Mouse (Mus musculus) C2C12 (cell line): ENCODE data around the gene Foxo1. TPM values are rescaled to one million over a fixed set of nuclear protein-coding genes. Genes with fewer than 3 reads are reported as not detected.

Experiments used
- H3K27me3 ChIP-seq: one replicate; pipeline ENCODE4 v1.6.1; 2011; ENCODE audit not compliant: control insufficient read depth, insufficient read depth, insufficient read length
- H3K36me3 ChIP-seq: one replicate; pipeline ENCODE4 v1.6.1; 2011; ENCODE audit not compliant: control insufficient read depth, insufficient read depth
- H3K4me3 ChIP-seq: one replicate; pipeline ENCODE4 v1.5.1; 2011; ENCODE audit warnings: mild to moderate bottlenecking, control low read depth; ENCODE audit not compliant: poor library complexity, insufficient read depth, severe bottlenecking
- H3K79me2 ChIP-seq: one replicate; pipeline ENCODE4 v1.6.1; 2011; ENCODE audit not compliant: control insufficient read depth, insufficient read depth
- H3K79me3 ChIP-seq: one replicate; pipeline ENCODE4 v1.6.1; 2011; ENCODE audit warnings: low read depth, control low read depth
- H3ac ChIP-seq: one replicate; pipeline ENCODE3; 2011; ENCODE audit warnings: low read depth; ENCODE audit not compliant: control insufficient read depth, insufficient read length
- CEBPB ChIP-seq: IDR thresholded peaks from one replicate; pipeline ENCODE4 v1.6.1; 2011; ENCODE audit warnings: low read depth, mild to moderate bottlenecking, control low read depth, moderate library complexity
- CTCF ChIP-seq: IDR thresholded peaks from one replicate; pipeline ENCODE4 v1.5.1; 2011; ENCODE audit not compliant: control insufficient read depth, insufficient read depth, insufficient read length
- FOSL1 ChIP-seq: IDR thresholded peaks from one replicate; pipeline ENCODE4 v1.8.0; 2011; ENCODE audit warnings: mild to moderate bottlenecking, low read length; ENCODE audit not compliant: poor library complexity, insufficient read depth, severe bottlenecking
- MAX ChIP-seq: IDR thresholded peaks from one replicate; pipeline ENCODE4 v1.6.1; 2011; ENCODE audit warnings: mild to moderate bottlenecking, control low read depth
- MYOD1 ChIP-seq: IDR thresholded peaks from one replicate; pipeline ENCODE4 v1.6.1; 2011; ENCODE audit warnings: low read depth; ENCODE audit not compliant: control insufficient read depth, insufficient read length
- MYOG ChIP-seq: IDR thresholded peaks from one replicate; pipeline ENCODE4 v1.6.1; 2011; ENCODE audit not compliant: control insufficient read depth, insufficient read length; ENCODE audit errors: extremely low read depth
- USF1 ChIP-seq: IDR thresholded peaks from one replicate; pipeline ENCODE4 v1.6.1; 2011; ENCODE audit warnings: low read depth, mild to moderate bottlenecking, control low read depth, moderate library complexity
- polyA plus RNA-seq: library from polyadenylated mRNA; unstranded; fragments of >200 nt; fragmentation: generic; extraction: Trizol; gene quantifications from one replicate; pipeline ENCODE4 v1.2.1, GENCODE M21; 2012; ENCODE audit warnings: missing spikeins

Foxo1 gene
- polyA plus RNA-seq, 1 experiment = 5.9 TPM

- H3K4me3 ChIP-seq = no peak overlapping the region
- no peaks in the 10 kb centered on the region for H3K27me3 ChIP-seq
- H3K36me3 ChIP-seq = no peaks in the 10 kb centered on the region
- peaks cover 12% of the 10 kb centered on the region for H3K79me3 ChIP-seq
- H3ac ChIP-seq = no peak overlapping the region
- H3K79me2 ChIP-seq = peaks cover 71% of the 10 kb centered on the region
- TF ChIP-seq FOSL1 = no peak
- no peak for TF ChIP-seq MYOG
- TF ChIP-seq CEBPB = no peak
- no peak for TF ChIP-seq USF1
- no peak for TF ChIP-seq CTCF
- TF ChIP-seq MYOD1 = no peak
- TF ChIP-seq MAX = no peak
Measured at GRCm38 (mm10) chr3:52296224-52296760, 28.2 kb downstream of the Foxo1 start.

GRCm38 (mm10) chr3:52297291-52298018, 29.3 kb downstream of the Foxo1 start:
- TF ChIP-seq USF1 (no peak), FOSL1 (no peak), MYOD1 (no peak), CEBPB (no peak), MYOG (no peak), CTCF (no peak), MAX (no peak)
- peaks cover 10% of the 10 kb centered on the region for H3K79me3 ChIP-seq
- H3K4me3 ChIP-seq = no peak overlapping the region
- no peaks in the 10 kb centered on the region for H3K36me3 ChIP-seq
- peaks cover 74% of the 10 kb centered on the region for H3K79me2 ChIP-seq
- no peaks in the 10 kb centered on the region for H3K27me3 ChIP-seq
- no peak overlapping the region for H3ac ChIP-seq

- peaks cover 64% of the 10 kb centered on the region for H3K79me2 ChIP-seq
- H3K79me3 ChIP-seq = peaks cover 6% of the 10 kb centered on the region
- H3K36me3 ChIP-seq = no peaks in the 10 kb centered on the region
- H3K27me3 ChIP-seq = no peaks in the 10 kb centered on the region
- TF ChIP-seq MYOG (no peak), CEBPB (no peak), CTCF (no peak), FOSL1 (no peak), MYOD1 (peak; percentile 50), USF1 (no peak), MAX (no peak)
- no peak overlapping the region for H3K4me3 ChIP-seq
- no peak overlapping the region for H3ac ChIP-seq
Measured at GRCm38 (mm10) chr3:52298683-52299082, 30.5 kb downstream of the Foxo1 start.

GRCm38 (mm10) chr3:52299376-52299775, 31.2 kb downstream of the Foxo1 start:
- H3K4me3 ChIP-seq = no peak overlapping the region
- H3ac ChIP-seq = no peak overlapping the region
- H3K27me3 ChIP-seq = no peaks in the 10 kb centered on the region
- peaks cover 6% of the 10 kb centered on the region for H3K79me3 ChIP-seq
- H3K36me3 ChIP-seq = no peaks in the 10 kb centered on the region
- TF ChIP-seq CTCF (no peak), FOSL1 (no peak), USF1 (no peak), MAX (no peak), CEBPB (no peak), MYOD1 (no peak), MYOG (no peak)
- peaks cover 58% of the 10 kb centered on the region for H3K79me2 ChIP-seq

- Histone ChIP-seq H3K4me3 (no peak overlapping the region), H3K27me3 (no peaks in the 10 kb centered on the region), H3ac (no peak overlapping the region), H3K79me2 (peaks cover 52% of the 10 kb centered on the region), H3K36me3 (no peaks in the 10 kb centered on the region), H3K79me3 (peaks cover 6% of the 10 kb centered on the region)
- TF ChIP-seq USF1 (no peak), MYOD1 (no peak), FOSL1 (no peak), CEBPB (no peak), MYOG (no peak), CTCF (no peak), MAX (no peak)
Measured at GRCm38 (mm10) chr3:52300517-52300916, 32.4 kb downstream of the Foxo1 start.
